Mouse (Mus musculus): ENCODE measurements around the gene Msh3. TPM values are rescaled to one million over a fixed set of nuclear protein-coding genes. Genes with fewer than 3 reads are reported as not detected.
A peak's percentile ranks its signal among the peaks of the same experiment; 100 is the strongest.
"Not testable (repeated sequence)": the region's sequence is repeated elsewhere in the genome, so short reads cannot be mapped to it uniquely, and the experiment has no call there.

Gene Msh3
- polyA plus RNA-seq, 1 experiment from 2014 or later, result 32.6 TPM

- Histone ChIP-seq H3K27me3 (no peaks in the 10 kb centered on the region), H3K36me3 (peaks cover 10% of the 10 kb centered on the region), H3K4me2 (no peak overlapping the region), H3K9me3 (no peaks in the 10 kb centered on the region), H3K27ac (no peak overlapping the region), H3K4me3 (no peak overlapping the region), H3K9ac (no peak overlapping the region), H3K4me1 (no peaks in the 10 kb centered on the region)
- 88% methylated on average over 2 of the region's 2 CpGs for WGBS
- no peak for ATAC-seq (ENCODE audit: insufficient number of reproducible peaks, insufficient read depth, low FRiP score, low TSS enrichment, low read depth)
Observed at GRCm38 (mm10) chr13:92244731-92245130, 110.1 kb downstream of the Msh3 start.

- no peak overlapping the region for H3K4me2 ChIP-seq
- H3K4me1 ChIP-seq, result no peaks in the 10 kb centered on the region
- H3K4me3 ChIP-seq, result no peak overlapping the region
- no peak for ATAC-seq (ENCODE audit: insufficient number of reproducible peaks, insufficient read depth, low FRiP score, low TSS enrichment, low read depth)
- H3K27ac ChIP-seq, result no peak overlapping the region
- no peaks in the 10 kb centered on the region for H3K27me3 ChIP-seq
- H3K9me3 ChIP-seq, result no peaks in the 10 kb centered on the region
- 76% methylated on average over 4 of the region's 4 CpGs for WGBS
- peaks cover 12% of the 10 kb centered on the region for H3K36me3 ChIP-seq
- H3K9ac ChIP-seq, result no peak overlapping the region
Observed at GRCm38 (mm10) chr13:92241426-92241825, 113.4 kb downstream of the Msh3 start.

GRCm38 (mm10) chr13:92237887-92238286, 116.9 kb downstream of the Msh3 start:
- H3K27me3 ChIP-seq, result no peaks in the 10 kb centered on the region
- H3K27ac ChIP-seq, result no peak overlapping the region
- H3K4me2 ChIP-seq, result no peak overlapping the region
- WGBS, result 89% methylated on average over 3 of the region's 3 CpGs
- H3K36me3 ChIP-seq, result peaks cover 21% of the 10 kb centered on the region
- no peak overlapping the region for H3K4me3 ChIP-seq
- no peaks in the 10 kb centered on the region for H3K9me3 ChIP-seq
- no peaks in the 10 kb centered on the region for H3K4me1 ChIP-seq
- no peak for ATAC-seq (ENCODE audit: insufficient number of reproducible peaks, insufficient read depth, low FRiP score, low TSS enrichment, low read depth)
- H3K9ac ChIP-seq, result no peak overlapping the region

- Histone ChIP-seq H3K4me2 (no peak overlapping the region), H3K27me3 (no peaks in the 10 kb centered on the region), H3K27ac (no peak overlapping the region), H3K36me3 (peaks cover 20% of the 10 kb centered on the region), H3K9me3 (no peaks in the 10 kb centered on the region), H3K4me1 (no peaks in the 10 kb centered on the region), H3K4me3 (no peak overlapping the region), H3K9ac (no peak overlapping the region)
- 90% methylated on average over 4 of the region's 4 CpGs for WGBS
- ATAC-seq (ENCODE audit: insufficient number of reproducible peaks, insufficient read depth, low FRiP score, low TSS enrichment, low read depth), result no peak
Observed at GRCm38 (mm10) chr13:92237016-92237415, 117.8 kb downstream of the Msh3 start.

GRCm38 (mm10) chr13:92232076-92232938, 122.5 kb downstream of the Msh3 start:
- Histone ChIP-seq H3K9me3 (no peaks in the 10 kb centered on the region), H3K4me3 (no peak overlapping the region), H3K4me2 (no peak overlapping the region), H3K27me3 (no peaks in the 10 kb centered on the region), H3K9ac (no peak overlapping the region), H3K36me3 (peaks cover 10% of the 10 kb centered on the region; the same call in 1 of the 2 replicates), H3K4me1 (no peaks in the 10 kb centered on the region), H3K27ac (no peak overlapping the region)
- 81% methylated on average over 9 of the region's 9 CpGs for WGBS
- no peak for ATAC-seq (ENCODE audit: insufficient number of reproducible peaks, insufficient read depth, low FRiP score, low TSS enrichment, low read depth)

GRCm38 (mm10) chr13:92228037-92228436, 126.8 kb downstream of the Msh3 start:
- H3K9me3 ChIP-seq, result no peaks in the 10 kb centered on the region
- no peak overlapping the region for H3K4me3 ChIP-seq
- H3K27me3 ChIP-seq, result no peaks in the 10 kb centered on the region
- no peaks in the 10 kb centered on the region for H3K4me1 ChIP-seq
- H3K9ac ChIP-seq, result no peak overlapping the region
- no peak for ATAC-seq (ENCODE audit: insufficient number of reproducible peaks, insufficient read depth, low FRiP score, low TSS enrichment, low read depth)
- no peaks in the 10 kb centered on the region for H3K36me3 ChIP-seq
- no peak overlapping the region for H3K4me2 ChIP-seq
- no peak overlapping the region for H3K27ac ChIP-seq
- 79% methylated on average over 1 of the region's 1 CpGs for WGBS

- ATAC-seq (ENCODE audit: insufficient number of reproducible peaks, insufficient read depth, low FRiP score, low TSS enrichment, low read depth), result no peak
- no peak overlapping the region for H3K27ac ChIP-seq
- H3K4me1 ChIP-seq, result peaks cover 8% of the 10 kb centered on the region; the same call in 1 of the 2 replicates
- H3K36me3 ChIP-seq, result peaks cover 18% of the 10 kb centered on the region; the same call in 1 of the 2 replicates
- no peak overlapping the region for H3K4me3 ChIP-seq
- WGBS, result 94% methylated on average over 3 of the region's 3 CpGs
- H3K27me3 ChIP-seq, result no peaks in the 10 kb centered on the region
- H3K9me3 ChIP-seq, result no peaks in the 10 kb centered on the region
- no peak overlapping the region for H3K4me2 ChIP-seq
- no peak overlapping the region for H3K9ac ChIP-seq
Observed at GRCm38 (mm10) chr13:92223567-92223966, 131.2 kb downstream of the Msh3 start.

- Histone ChIP-seq H3K4me2 (no peak overlapping the region), H3K27ac (no peak overlapping the region), H3K4me3 (no peak overlapping the region), H3K9ac (no peak overlapping the region), H3K4me1 (peaks cover 8% of the 10 kb centered on the region; the same call in 1 of the 2 replicates), H3K27me3 (no peaks in the 10 kb centered on the region), H3K9me3 (no peaks in the 10 kb centered on the region), H3K36me3 (peaks cover 21% of the 10 kb centered on the region; the same call in 1 of the 2 replicates)
- 92% methylated on average over 5 of the region's 5 CpGs for WGBS
- no peak for ATAC-seq (ENCODE audit: insufficient number of reproducible peaks, insufficient read depth, low FRiP score, low TSS enrichment, low read depth)
Observed at GRCm38 (mm10) chr13:92222763-92223162, 132.0 kb downstream of the Msh3 start.

- ATAC-seq (ENCODE audit: insufficient number of reproducible peaks, insufficient read depth, low FRiP score, low TSS enrichment, low read depth), result no peak
- Histone ChIP-seq H3K27me3 (no peaks in the 10 kb centered on the region), H3K4me1 (peaks cover 8% of the 10 kb centered on the region; the same call in 1 of the 2 replicates), H3K36me3 (peaks cover 28% of the 10 kb centered on the region; the same call in 1 of the 2 replicates), H3K9me3 (no peaks in the 10 kb centered on the region), H3K27ac (peak overlapping the region; percentile 55; the same call in 1 of the 2 replicates), H3K4me2 (no peak overlapping the region), H3K9ac (no peak overlapping the region), H3K4me3 (no peak overlapping the region)
- 71% methylated on average over 3 of the region's 3 CpGs for WGBS
Observed at GRCm38 (mm10) chr13:92219774-92220173, 135.0 kb downstream of the Msh3 start.

- Histone ChIP-seq H3K36me3 (peaks cover 49% of the 10 kb centered on the region), H3K4me3 (no peak overlapping the region), H3K9me3 (no peaks in the 10 kb centered on the region), H3K9ac (no peak overlapping the region), H3K4me2 (no peak overlapping the region), H3K27ac (no peak overlapping the region), H3K27me3 (no peaks in the 10 kb centered on the region), H3K4me1 (peaks cover 8% of the 10 kb centered on the region; the same call in 1 of the 2 replicates)
- ATAC-seq (ENCODE audit: insufficient number of reproducible peaks, insufficient read depth, low FRiP score, low TSS enrichment, low read depth), result no peak
- 84% methylated on average over 9 of the region's 9 CpGs for WGBS
Observed at GRCm38 (mm10) chr13:92217216-92217615, 137.6 kb downstream of the Msh3 start.

GRCm38 (mm10) chr13:92196860-92197259, 157.9 kb downstream of the Msh3 start:
- 83% methylated on average over 2 of the region's 2 CpGs for WGBS
- Histone ChIP-seq H3K4me3 (no peak overlapping the region), H3K4me2 (no peak overlapping the region), H3K27ac (no peak overlapping the region), H3K27me3 (no peaks in the 10 kb centered on the region), H3K9me3 (no peaks in the 10 kb centered on the region), H3K9ac (no peak overlapping the region), H3K36me3 (no peaks in the 10 kb centered on the region), H3K4me1 (no peaks in the 10 kb centered on the region)
- no peak for ATAC-seq (ENCODE audit: insufficient number of reproducible peaks, insufficient read depth, low FRiP score, low TSS enrichment, low read depth)

- not testable (repeated sequence) for H3K4me2 ChIP-seq; ATAC-seq (ENCODE audit: insufficient number of reproducible peaks, insufficient read depth, low FRiP score, low TSS enrichment, low read depth); H3K27ac ChIP-seq; H3K27me3 ChIP-seq; H3K36me3 ChIP-seq; H3K9me3 ChIP-seq; H3K4me1 ChIP-seq; H3K9ac ChIP-seq; H3K4me3 ChIP-seq
- 77% methylated on average over 5 of the region's 5 CpGs for WGBS
Observed at GRCm38 (mm10) chr13:92193806-92194205, 161.0 kb downstream of the Msh3 start.
